Mouse (Mus musculus) thymus, postnatal 14 days (tissue): ENCODE data around the gene Aif1.
A peak's percentile ranks its signal among the peaks of the same experiment; 100 is the strongest.
"Not testable (repeated sequence)": the region's sequence is repeated elsewhere in the genome, so short reads cannot be mapped to it uniquely, and the experiment has no call there.

ENCODE experiments used
- DNase-seq: peaks from one replicate; pipeline ENCODE4 v3.0.0; 2021

Gene Aif1

DNA sequence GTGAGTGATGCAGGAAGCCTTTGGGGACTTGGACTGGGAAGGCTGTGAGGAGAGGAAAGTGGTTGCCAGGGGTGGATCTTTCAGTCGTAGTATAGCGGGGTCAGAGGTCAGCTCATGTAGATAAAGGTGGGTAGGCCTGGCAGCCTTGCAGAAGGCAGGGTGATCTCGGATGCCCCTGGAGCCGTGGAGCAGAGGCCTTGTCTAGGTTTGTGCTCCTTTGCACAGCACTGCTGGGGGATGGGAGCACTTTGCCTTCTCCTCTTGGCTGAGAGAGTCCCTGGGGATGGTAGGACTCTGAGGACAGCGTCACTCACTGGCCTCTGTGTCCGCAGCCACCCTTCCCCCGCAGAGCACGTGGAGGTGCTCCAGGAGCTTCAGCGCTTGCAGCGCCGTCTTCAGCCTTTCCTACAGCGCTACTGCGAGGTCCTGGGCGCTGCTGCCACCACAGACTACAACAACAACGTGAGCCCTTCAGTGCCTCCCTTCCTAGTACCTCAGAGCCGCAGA is 35.3 kb downstream of the Aif1 start:
- no peak for DNase-seq

DNA sequence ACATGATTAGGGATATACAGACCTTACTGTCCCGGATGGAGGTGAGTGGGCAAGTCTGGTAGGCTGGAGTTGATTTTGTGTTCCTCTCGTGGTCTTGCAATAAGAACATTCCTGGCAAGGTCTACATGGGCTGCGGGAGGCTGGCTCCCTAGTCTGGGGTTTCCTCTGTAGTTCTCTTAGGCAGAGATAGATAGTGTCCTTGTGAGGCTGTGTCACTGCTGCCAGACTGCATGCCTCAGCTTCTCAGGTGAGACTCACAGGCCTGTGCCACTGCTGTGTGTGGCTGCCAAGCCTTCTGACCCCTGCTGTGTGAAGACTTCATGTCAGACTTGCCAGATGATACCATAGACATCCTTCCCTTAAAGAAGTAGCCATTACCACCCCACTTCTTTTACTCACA is 36.6 kb downstream of the Aif1 start:
- no peak for DNase-seq

GRCm38 (mm10) chr17:35135591-35136320 is 40.1 kb downstream of the Aif1 start:
- DNase-seq: no peak

- DNase-seq: peak; percentile 95
These were observed 40.9 kb downstream of the Aif1 start, which contains the start of gene Bag6 for GRCm38 (mm10) chr17:35134801-35135590. TSS of gene Bag6 (plus strand) at chr17:35135178.

DNA sequence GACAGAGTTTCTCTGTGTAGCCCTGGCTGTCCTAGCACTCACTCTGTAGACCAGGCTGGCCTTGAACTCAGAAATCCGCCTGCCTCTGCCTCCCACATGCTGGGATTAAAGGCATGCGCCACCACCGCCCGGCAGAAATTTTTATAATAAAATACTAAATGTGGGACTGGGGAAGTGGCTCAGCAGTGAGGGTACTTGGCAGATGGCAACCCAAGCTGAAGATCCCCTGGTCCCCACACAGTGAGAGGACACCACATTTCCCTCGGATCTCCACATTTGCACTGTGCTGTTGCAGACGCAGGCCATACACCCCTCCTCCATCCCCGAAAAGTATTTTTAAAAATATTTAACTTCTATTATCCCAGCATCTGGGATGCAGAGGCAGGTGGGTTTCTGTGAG is 42.4 kb downstream of the Aif1 start:
- DNase-seq: no peak

DNA sequence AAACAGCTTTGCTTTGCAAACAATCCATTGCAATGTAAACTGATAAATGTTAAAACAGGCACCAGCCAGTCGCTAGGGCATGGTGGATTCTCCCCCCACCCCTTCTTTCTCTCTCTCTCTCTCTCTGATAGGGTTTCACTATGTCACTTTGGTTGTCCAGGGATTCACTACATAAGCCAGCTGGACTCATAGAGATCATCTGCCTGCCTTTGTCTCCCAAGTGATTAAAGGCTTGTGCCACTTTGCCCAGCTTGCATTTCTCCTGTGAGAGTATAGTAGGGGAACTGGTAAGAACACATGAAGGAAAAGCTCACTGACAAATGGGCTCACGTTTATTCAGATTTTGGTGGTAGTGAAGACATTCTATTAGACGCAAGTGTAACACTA is 43.7 kb downstream of the Aif1 start:
- DNase-seq: no peak

- DNase-seq: no peak
These were observed 44.2 kb downstream of the Aif1 start, which contains the start of gene Apom for GRCm38 (mm10) chr17:35131500-35132173. TSS of gene Apom (minus strand) at chr17:35132050.

DNA sequence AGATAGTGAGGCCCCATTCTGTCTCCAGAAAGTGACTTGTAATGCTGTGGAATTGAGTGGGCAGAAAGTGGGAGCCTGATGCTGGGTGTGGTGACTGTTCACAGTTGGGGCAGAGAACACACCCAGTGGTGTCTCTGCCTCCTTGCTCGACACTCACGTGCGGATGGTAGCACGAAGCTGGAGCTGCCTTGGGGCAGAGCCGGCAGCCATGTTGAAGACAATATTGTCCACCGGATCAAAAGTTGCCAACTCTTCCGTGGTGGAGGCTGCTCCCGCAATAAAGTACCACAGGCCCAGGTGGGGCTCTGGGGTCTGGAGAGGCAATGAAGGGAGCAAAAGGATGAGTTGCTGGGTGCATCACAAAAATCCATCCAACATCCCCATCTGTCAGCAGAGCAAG is 44.8 kb downstream of the Aif1 start:
- DNase-seq: no peak

GRCm38 (mm10) chr17:35128996-35129395 is 46.9 kb downstream of the Aif1 start:
- DNase-seq: no peak

DNA sequence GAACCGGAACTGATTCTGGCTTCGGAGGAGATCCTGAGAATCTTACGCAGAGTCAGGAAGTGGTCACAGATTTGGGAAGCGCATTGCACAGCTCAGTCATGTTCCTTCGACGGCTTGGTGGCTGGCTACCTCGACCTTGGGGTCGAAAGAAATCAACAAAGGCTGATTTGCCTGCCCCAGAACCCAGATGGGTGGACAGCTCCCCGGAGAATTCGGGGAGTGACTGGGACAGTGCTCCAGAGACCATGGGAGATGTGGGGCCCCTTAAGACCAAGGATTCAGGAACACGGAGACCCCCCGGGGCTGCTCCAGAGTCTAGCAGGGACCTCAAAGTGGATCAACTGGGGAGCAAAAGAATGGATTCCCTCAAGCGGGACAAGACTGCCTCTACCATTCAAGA is 48.9 kb downstream of the Aif1 start:
- DNase-seq: no peak

GRCm38 (mm10) chr17:35126206-35126611 is 49.7 kb downstream of the Aif1 start, which contains the start of gene D17H6S53E:
TSS of gene D17H6S53E (plus strand) at chr17:35126373.
- peak; percentile 92 for DNase-seq

DNA sequence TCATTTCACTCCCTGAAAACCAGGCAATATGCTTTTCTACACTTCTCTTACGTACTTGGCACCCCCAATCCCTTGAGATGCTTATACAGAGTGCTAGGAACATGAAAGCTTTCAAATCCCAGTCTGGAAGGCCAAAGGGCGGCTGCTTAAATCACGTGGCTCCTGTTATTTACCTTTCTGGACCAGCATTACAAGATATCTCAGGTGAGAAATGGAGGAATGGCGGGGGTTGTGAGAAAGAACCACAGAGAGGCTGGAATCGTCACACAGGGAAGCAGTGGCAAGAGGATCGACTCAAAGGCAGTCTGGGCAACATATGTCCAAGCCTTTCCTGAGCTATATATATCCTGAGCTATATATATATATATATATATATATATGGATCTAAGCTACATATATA is 50.3 kb downstream of the Aif1 start:
- no peak for DNase-seq

DNA sequence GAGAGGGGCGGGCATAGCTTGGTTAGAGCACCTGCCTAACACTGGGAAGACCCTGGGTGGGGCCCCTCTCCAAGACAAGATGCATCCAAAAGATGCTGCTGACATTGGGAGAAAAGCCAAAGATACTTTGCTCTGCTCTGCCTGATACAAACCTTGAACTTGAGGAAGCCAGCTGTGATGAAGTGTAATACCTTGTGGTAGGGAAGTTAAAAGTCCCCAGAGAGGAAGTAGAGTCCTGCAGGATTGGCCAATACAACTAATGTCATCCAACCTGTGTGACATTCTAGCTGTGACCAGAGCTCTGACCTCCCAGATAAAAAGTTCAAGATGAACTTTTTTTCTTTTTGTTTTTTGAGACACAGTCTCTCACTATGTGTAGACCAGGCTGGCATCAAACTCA is 50.8 kb downstream of the Aif1 start:
- no peak for DNase-seq

GRCm38 (mm10) chr17:35124261-35124896 is 51.5 kb downstream of the Aif1 start:
- not testable (repeated sequence) for DNase-seq

- not testable (repeated sequence) for DNase-seq
These were observed 52.6 kb downstream of the Aif1 start for GRCm38 (mm10) chr17:35123287-35123686.

- peak; percentile 53 for DNase-seq
These were observed 54.0 kb downstream of the Aif1 start, which contains the start of gene Csnk2b for GRCm38 (mm10) chr17:35121871-35122303. TSS of gene Csnk2b (minus strand) at chr17:35122053.

DNA sequence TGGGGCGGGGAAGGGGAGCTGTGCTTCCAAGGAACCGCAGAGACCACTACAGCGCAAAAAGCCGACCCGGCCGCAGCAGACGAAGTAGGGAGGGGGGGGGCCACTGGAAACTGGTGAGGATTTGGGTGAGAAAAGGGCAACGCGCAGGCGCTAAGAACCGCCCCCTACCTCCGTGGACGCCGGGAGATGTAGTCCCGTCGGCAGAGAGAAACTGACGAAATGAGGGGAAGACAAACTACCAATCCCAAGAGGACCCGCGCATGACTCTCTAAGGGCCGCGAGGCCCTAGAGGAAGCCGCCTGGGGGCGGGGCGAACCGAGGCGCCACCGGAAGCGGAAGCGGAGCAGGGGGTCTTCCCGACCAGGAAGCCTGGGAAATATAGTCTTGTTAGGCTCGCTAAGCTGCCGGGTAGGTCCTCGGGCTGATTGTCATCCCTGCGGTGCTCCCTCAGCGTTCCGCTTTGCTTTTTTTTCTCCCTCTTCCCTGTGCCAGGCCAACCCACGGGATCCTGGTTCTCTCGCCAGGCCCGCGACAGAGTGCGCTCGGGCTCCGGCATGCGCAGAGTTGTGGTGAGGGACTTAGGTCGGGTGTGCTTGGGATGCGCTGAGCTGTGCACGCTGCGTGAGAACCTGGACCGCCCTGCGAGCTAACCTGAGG is 54.6 kb downstream of the Aif1 start, which contains the start of gene Gpank1:
TSS of gene Gpank1 (plus strand) at position 313 of the 657 bp plus-strand sequence.
- peak; percentile 99 for DNase-seq
